Comparison of ENCODE assay signal across 28 mouse cellular contexts in the genomic region with DNA sequence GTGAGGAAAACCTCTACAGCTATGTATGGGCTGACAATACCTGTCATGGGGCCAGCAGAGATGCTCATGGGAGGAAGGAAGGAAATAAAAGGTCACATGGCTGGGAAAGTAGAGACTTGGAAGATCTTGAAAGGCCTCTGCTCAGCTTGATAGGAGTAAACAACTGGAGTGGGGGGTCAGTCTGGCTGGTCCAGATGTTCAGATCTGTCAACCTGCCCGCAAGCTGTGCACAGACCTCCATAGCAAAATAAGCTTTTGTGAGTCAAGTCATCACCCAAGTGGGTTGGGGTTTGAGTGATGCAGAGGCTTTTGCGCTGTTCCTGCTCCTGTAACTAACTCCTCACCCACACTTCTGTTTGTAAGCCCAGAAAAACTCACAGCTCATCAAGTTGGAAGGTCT.
DNase-seq lines count a peak whose midpoint lies in the region; ATAC-seq and TF ChIP-seq lines count a peak whose summit lies in the region.
"Had no signal": no experiment of that assay in that cellular context is flagged by ENCODE, and none has a peak within 500 bp of the region (broad histone marks: within the 10 kb centered on the region; RNA-seq: fewer than 3 reads in every experiment).

No protein-coding gene starts in this region.

- no peak for TF ChIP-seq POLR2A in limb, embryonic 14.5 days (IDR thresholded peaks at IDR 0.05; ENCODE audit: borderline replicate concordance, extremely low read depth, insufficient read depth, insufficient read length)

- H3K27ac ChIP-seq in hindbrain, embryonic 14.5 days: no peak overlapping the region
- no peak overlapping the region for H3K27ac ChIP-seq in hindbrain, embryonic 16.5 days (ENCODE audit: low read depth, low read length)
- peak overlapping the region; percentile 33; the same call in 1 of the 2 replicates for H3K27ac ChIP-seq in limb, embryonic 10.5 days
- H3K27ac ChIP-seq in limb, embryonic 14.5 days (replicated peaks; ENCODE audit: low read depth, low read length): no peak overlapping the region
- H3K27ac ChIP-seq in midbrain, embryonic 11.5 days (ENCODE audit: low read depth, low read length): no peak overlapping the region
- H3K27ac ChIP-seq: embryonic facial prominence, embryonic 13.5 days; embryonic facial prominence, embryonic 15.5 days; forebrain, embryonic 10.5 days; forebrain, embryonic 12.5 days had no signal

- H3K4me3 ChIP-seq in hindbrain, embryonic 14.5 days (replicated peaks; ENCODE audit: low read length): no peak overlapping the region
- H3K4me3 ChIP-seq in hindbrain, embryonic 16.5 days (ENCODE audit: low read length): no peak overlapping the region
- no peak overlapping the region for H3K4me3 ChIP-seq in C2C12 (ENCODE audit: insufficient read depth, poor library complexity, severe bottlenecking)
- no peak overlapping the region for H3K4me3 ChIP-seq in limb, embryonic 10.5 days
- H3K4me3 ChIP-seq in limb, embryonic 14.5 days (replicated peaks; ENCODE audit: low read length): no peak overlapping the region
- H3K4me3 ChIP-seq in midbrain, embryonic 11.5 days (ENCODE audit: low read depth, low read length): no peak overlapping the region
- H3K4me3 ChIP-seq: embryonic facial prominence, embryonic 13.5 days; embryonic facial prominence, embryonic 15.5 days; erythroblast, embryonic 14.5 days; forebrain, embryonic 10.5 days; forebrain, embryonic 12.5 days had no signal

- 0 out of 2 replicates have a peak, but pooled peaks have one; percentile 14 for ATAC-seq in hindbrain, embryonic 14.5 days (ENCODE audit: low FRiP score)
- ATAC-seq in hindbrain, embryonic 16.5 days: no peak
- ATAC-seq in limb, embryonic 14.5 days (ENCODE audit: low FRiP score, low read depth): peak; percentile 70; the same call in 1 of the 2 replicates
- no peak for ATAC-seq in midbrain, embryonic 11.5 days (ENCODE audit: low FRiP score)
- ATAC-seq: activated CD4-positive, CD25-positive, alpha-beta regulatory T cell, adult 4 months; CD4-positive, CD25-positive, alpha-beta regulatory T cell, adult 4 months; forebrain, embryonic 14.5 days; forebrain, embryonic 16.5 days; Patski had no signal

- H3K36me3 ChIP-seq in hindbrain, embryonic 14.5 days (replicated peaks; ENCODE audit: control insufficient read depth, insufficient read depth): no peaks in the 10 kb centered on the region
- H3K36me3 ChIP-seq in hindbrain, embryonic 16.5 days (ENCODE audit: control insufficient read depth, insufficient read depth, low read length): no peaks in the 10 kb centered on the region
- H3K36me3 ChIP-seq in C2C12 (ENCODE audit: control insufficient read depth, insufficient read depth): no peaks in the 10 kb centered on the region
- H3K36me3 ChIP-seq in limb, embryonic 10.5 days: no peaks in the 10 kb centered on the region
- no peaks in the 10 kb centered on the region for H3K36me3 ChIP-seq in limb, embryonic 14.5 days (ENCODE audit: control insufficient read depth, insufficient read depth, low read length)
- no peaks in the 10 kb centered on the region for H3K36me3 ChIP-seq in midbrain, embryonic 11.5 days (ENCODE audit: control insufficient read depth, insufficient read depth, low read length)
- H3K36me3 ChIP-seq: embryonic facial prominence, embryonic 13.5 days; embryonic facial prominence, embryonic 15.5 days; forebrain, embryonic 10.5 days; forebrain, embryonic 12.5 days; G1E had no signal

- no peak overlapping the region for H3K9ac ChIP-seq in hindbrain, embryonic 14.5 days
- no peak overlapping the region for H3K9ac ChIP-seq in hindbrain, embryonic 16.5 days (ENCODE audit: low read depth, low read length)
- no peak overlapping the region for H3K9ac ChIP-seq in limb, embryonic 14.5 days (ENCODE audit: low read depth, low read length, severe bottlenecking)
- no peak overlapping the region for H3K9ac ChIP-seq in midbrain, embryonic 11.5 days (ENCODE audit: low read length)
- H3K9ac ChIP-seq: embryonic facial prominence, embryonic 13.5 days; embryonic facial prominence, embryonic 15.5 days; forebrain, embryonic 12.5 days had no signal

- H3K79me3 ChIP-seq in C2C12 (ENCODE audit: low read depth): no peaks in the 10 kb centered on the region

- H3K79me2 ChIP-seq in C2C12 (ENCODE audit: control insufficient read depth, insufficient read depth): no peaks in the 10 kb centered on the region

- no peak overlapping the region for H3K4me2 ChIP-seq in hindbrain, embryonic 14.5 days (replicated peaks)
- no peak overlapping the region for H3K4me2 ChIP-seq in hindbrain, embryonic 16.5 days (ENCODE audit: low read length)
- H3K4me2 ChIP-seq in limb, embryonic 14.5 days (replicated peaks; ENCODE audit: low read depth, low read length, severe bottlenecking): no peak overlapping the region
- H3K4me2 ChIP-seq in midbrain, embryonic 11.5 days: no peak overlapping the region
- H3K4me2 ChIP-seq: embryonic facial prominence, embryonic 13.5 days; embryonic facial prominence, embryonic 15.5 days; forebrain, embryonic 12.5 days had no signal

- H3K9me3 ChIP-seq in hindbrain, embryonic 14.5 days (ENCODE audit: control insufficient read depth, low read length): no peaks in the 10 kb centered on the region
- H3K9me3 ChIP-seq in hindbrain, embryonic 16.5 days (ENCODE audit: control insufficient read depth, low read length): no peaks in the 10 kb centered on the region
- no peaks in the 10 kb centered on the region for H3K9me3 ChIP-seq in limb, embryonic 10.5 days (replicated peaks)
- no peaks in the 10 kb centered on the region for H3K9me3 ChIP-seq in limb, embryonic 14.5 days (ENCODE audit: control insufficient read depth, low read length)
- no peaks in the 10 kb centered on the region for H3K9me3 ChIP-seq in midbrain, embryonic 11.5 days (ENCODE audit: control insufficient read depth, low read length)
- H3K9me3 ChIP-seq: embryonic facial prominence, embryonic 13.5 days; embryonic facial prominence, embryonic 15.5 days; forebrain, embryonic 10.5 days; forebrain, embryonic 12.5 days; G1E had no signal

- 93% methylated on average over 2 of the region's 2 CpGs for WGBS in hindbrain, embryonic 14.5 days
- WGBS in hindbrain, embryonic 16.5 days: 94% methylated on average over 2 of the region's 2 CpGs
- 91% methylated on average over 2 of the region's 2 CpGs for WGBS in limb, embryonic 10.5 days
- 74% methylated on average over 2 of the region's 2 CpGs for WGBS in limb, embryonic 14.5 days
- WGBS in midbrain, embryonic 11.5 days: 87% methylated on average over 2 of the region's 2 CpGs

- no peak for TF ChIP-seq CTCF in C2C12 (IDR thresholded peaks at IDR 0.05; ENCODE audit: control insufficient read depth, insufficient read depth, insufficient read length)

- no peaks in the 10 kb centered on the region for H3K27me3 ChIP-seq in hindbrain, embryonic 14.5 days (ENCODE audit: control insufficient read depth, insufficient read depth, low read length)
- no peaks in the 10 kb centered on the region for H3K27me3 ChIP-seq in hindbrain, embryonic 16.5 days (replicated peaks; ENCODE audit: control insufficient read depth, insufficient read depth, low read length)
- H3K27me3 ChIP-seq in C2C12 (ENCODE audit: control insufficient read depth, insufficient read depth, insufficient read length): no peaks in the 10 kb centered on the region
- H3K27me3 ChIP-seq in limb, embryonic 10.5 days (ENCODE audit: low read depth, poor library complexity, severe bottlenecking): no peaks in the 10 kb centered on the region
- no peaks in the 10 kb centered on the region for H3K27me3 ChIP-seq in limb, embryonic 14.5 days (ENCODE audit: control insufficient read depth, insufficient read depth, low read length)
- no peaks in the 10 kb centered on the region for H3K27me3 ChIP-seq in midbrain, embryonic 11.5 days (ENCODE audit: control insufficient read depth, insufficient read depth, low read length)
- H3K27me3 ChIP-seq: CH12.LX; embryonic facial prominence, embryonic 13.5 days; embryonic facial prominence, embryonic 15.5 days; forebrain, embryonic 12.5 days; Patski had no signal

- no peak overlapping the region for H3ac ChIP-seq in C2C12 (ENCODE audit: control insufficient read depth, insufficient read length, low read depth)

- H3K4me1 ChIP-seq in hindbrain, embryonic 14.5 days (replicated peaks; ENCODE audit: control insufficient read depth, insufficient read depth, low read length): no peaks in the 10 kb centered on the region
- H3K4me1 ChIP-seq in hindbrain, embryonic 16.5 days (ENCODE audit: control insufficient read depth, insufficient read depth, low read depth, low read length): no peaks in the 10 kb centered on the region
- peaks cover 9% of the 10 kb centered on the region for H3K4me1 ChIP-seq in limb, embryonic 10.5 days
- no peaks in the 10 kb centered on the region for H3K4me1 ChIP-seq in limb, embryonic 14.5 days (ENCODE audit: control insufficient read depth, insufficient read depth, low read length)
- H3K4me1 ChIP-seq in midbrain, embryonic 11.5 days (ENCODE audit: control insufficient read depth, insufficient read depth, low read length): no peaks in the 10 kb centered on the region
- H3K4me1 ChIP-seq: embryonic facial prominence, embryonic 13.5 days; embryonic facial prominence, embryonic 15.5 days; forebrain, embryonic 12.5 days had no signal

- no peak for DNase-seq in hindbrain, embryonic 14.5 days (ENCODE audit: low spot score)
- no peak for DNase-seq in limb, embryonic 10.5 days (ENCODE audit: low spot score)
- DNase-seq in limb, embryonic 14.5 days (ENCODE audit: low spot score): peak; percentile 34
- DNase-seq in cerebellum, adult 8-10 months: no peak
- no peak for DNase-seq in midbrain, embryonic 11.5 days (ENCODE audit: low spot score, missing footprints)
- DNase-seq: adrenal gland, adult 8-10 months; adrenal gland, postnatal 14 days; adrenal gland, postnatal 36 days; cerebellum, adult 11-12 months; cerebellum, adult 2 months; cerebellum, adult 9-11 months; cerebellum, postnatal 14 days; cerebellum, postnatal 36 days; embryo, embryonic 11 days had no signal

TF ChIP-seq in C2C12, 6 proteins besides CTCF, POLR2A, EP300 and RAD21:
- TF ChIP-seq MYOG (IDR thresholded peaks at IDR 0.05; ENCODE audit: control insufficient read depth, extremely low read depth, insufficient read length): no peak
- TF ChIP-seq CEBPB (IDR thresholded peaks at IDR 0.05; ENCODE audit: low read depth): no peak
- peak; percentile 10 for TF ChIP-seq MYOD1 (IDR thresholded peaks at IDR 0.05; ENCODE audit: control insufficient read depth, insufficient read length, low read depth)
TF ChIP-seq in C2C12: peak in this region for 1.

Comparison
In these comparisons a context has a peak if more than half of its experiments do, and no peak if none do; other contexts are left out.
1. ATAC-seq: peak in hindbrain, embryonic 14.5 days (single experiment) and limb, embryonic 14.5 days (single experiment); none in hindbrain, embryonic 16.5 days (single experiment) and midbrain, embryonic 11.5 days (single experiment).